In the genomic region with DNA sequence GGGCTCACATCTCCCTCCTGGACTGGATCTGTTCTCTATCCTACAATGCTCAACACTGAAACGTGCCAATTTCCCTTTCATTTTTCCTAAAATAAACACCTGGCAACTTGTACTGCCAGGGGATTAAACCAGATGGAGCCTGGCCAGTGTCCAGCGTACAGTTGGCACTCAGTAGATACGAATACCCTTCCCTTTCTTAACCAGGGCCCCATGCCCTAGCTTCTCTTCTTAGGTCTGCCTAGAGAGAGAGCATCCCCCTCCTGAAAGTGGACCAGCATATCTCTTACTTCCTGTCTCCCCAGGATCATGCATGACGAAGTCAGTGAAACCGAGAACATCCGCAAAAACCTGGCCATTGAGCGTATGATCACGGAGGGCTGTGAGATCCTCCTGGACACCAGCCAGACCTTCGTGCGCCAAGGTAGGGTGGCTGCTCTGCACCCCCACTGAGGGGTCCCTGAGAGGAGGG, we compare ENCODE assay signal across 12 mouse cellular contexts.
DNase-seq lines count a peak whose midpoint lies in the region; ATAC-seq lines count a peak whose summit lies in the region.
"Had no signal": no experiment of that assay in that cellular context is flagged by ENCODE, and none has a peak within 500 bp of the region (broad histone marks: within the 10 kb centered on the region; RNA-seq: fewer than 3 reads in every experiment).

No protein-coding gene starts in this region.

- H3K4me1 ChIP-seq in neural tube, embryonic 14.5 days (ENCODE audit: control insufficient read depth, insufficient read depth, low read length), result no peaks in the 10 kb centered on the region
- H3K4me1 ChIP-seq: limb, embryonic 13.5 days had no signal

- WGBS in neural tube, embryonic 14.5 days, result 73% methylated on average over 10 of the region's 10 CpGs

- no peak overlapping the region for H3K4me3 ChIP-seq in neural tube, embryonic 14.5 days (ENCODE audit: low read depth, low read length)
- H3K4me3 ChIP-seq: heart, adult 2 months; limb, embryonic 13.5 days; lung, embryonic 15.5 days had no signal

- H3K9me3 ChIP-seq in neural tube, embryonic 14.5 days (ENCODE audit: control insufficient read depth, low read length), result no peaks in the 10 kb centered on the region
- H3K9me3 ChIP-seq: limb, embryonic 13.5 days; lung, embryonic 15.5 days had no signal

- peak; percentile 35 for DNase-seq in layer of hippocampus, adult 11-12 months (ENCODE audit: low spot score)
- no peak for DNase-seq in layer of hippocampus, adult 9-10 months (ENCODE audit: low spot score)
- peak; percentile 51 for DNase-seq in testis, postnatal 10 days (ENCODE audit: low spot score)
- no peak for DNase-seq in testis, postnatal 14 days (ENCODE audit: low spot score)
- DNase-seq in cerebellum, postnatal 14 days, result peak; percentile 79 to 83
- no peak for DNase-seq in kidney, postnatal 14 days
- DNase-seq in urinary bladder, adult 18-20 months (ENCODE audit: low spot score in 2 of 2), result no peak
- DNase-seq: adrenal gland, postnatal 36 days had no signal

- ATAC-seq in neural tube, embryonic 14.5 days (ENCODE audit: low read depth), result peak; percentile 23

- no peaks in the 10 kb centered on the region for H3K36me3 ChIP-seq in neural tube, embryonic 14.5 days (ENCODE audit: control insufficient read depth, insufficient read depth, low read length)
- H3K36me3 ChIP-seq: limb, embryonic 13.5 days; lung, embryonic 15.5 days had no signal

- no peak overlapping the region; the same call in 1 of the 2 replicates for H3K27ac ChIP-seq in neural tube, embryonic 14.5 days (ENCODE audit: low read depth, low read length)
- H3K27ac ChIP-seq: heart, adult 2 months; limb, embryonic 13.5 days; lung, embryonic 15.5 days had no signal

- H3K27me3 ChIP-seq in neural tube, embryonic 14.5 days (ENCODE audit: control insufficient read depth, insufficient read depth, low read length), result no peaks in the 10 kb centered on the region

- H3K4me2 ChIP-seq in neural tube, embryonic 14.5 days (ENCODE audit: low read depth, low read length), result no peak overlapping the region
- H3K4me2 ChIP-seq: limb, embryonic 13.5 days; lung, embryonic 15.5 days had no signal

- H3K9ac ChIP-seq in neural tube, embryonic 14.5 days (replicated peaks; ENCODE audit: low read depth, low read length), result no peak overlapping the region
- H3K9ac ChIP-seq: limb, embryonic 13.5 days; lung, embryonic 15.5 days had no signal

Comparison
In these comparisons a context has a peak if more than half of its experiments do, and no peak if none do; other contexts are left out.
1. DNase-seq: peak in layer of hippocampus, adult 11-12 months (single experiment), testis, postnatal 10 days (single experiment) and cerebellum, postnatal 14 days (2 of 2); none in layer of hippocampus, adult 9-10 months (single experiment), testis, postnatal 14 days (single experiment), kidney, postnatal 14 days (single experiment) and urinary bladder, adult 18-20 months (0 of 2).